Mouse (Mus musculus) heart, embryonic 10.5 days (tissue): ENCODE results near the gene Lmtk2. TPM values are rescaled to one million over a fixed set of nuclear protein-coding genes. Genes with fewer than 3 reads are reported as not detected.

Experiments used
- DNase-seq: peaks from one replicate; pipeline ENCODE4 v3.0.0-alpha.2; 2017; ENCODE audit warnings: low spot score
- H3K27ac ChIP-seq: fragments of 300-500 bp; sonication (generic); 2 replicates; pipeline ENCODE4 v1.5.1; 2016; ENCODE audit warnings: mild to moderate bottlenecking
- H3K27me3 ChIP-seq: fragments of 300-500 bp; sonication (generic); 2 replicates; pipeline ENCODE4 v1.6.1; 2016; ENCODE audit warnings: mild to moderate bottlenecking; ENCODE audit not compliant: poor library complexity, insufficient read depth, severe bottlenecking
- H3K36me3 ChIP-seq: fragments of 300-500 bp; sonication (generic); 2 replicates; pipeline ENCODE4 v1.6.1; 2016; ENCODE audit warnings: mild to moderate bottlenecking, moderate library complexity
- H3K4me1 ChIP-seq: fragments of 300-500 bp; sonication (generic); 2 replicates; pipeline ENCODE4 v1.6.1; 2016; ENCODE audit warnings: mild to moderate bottlenecking
- H3K4me3 ChIP-seq: fragments of 300-500 bp; sonication (generic); 2 replicates; pipeline ENCODE4 v1.5.1; 2016; ENCODE audit warnings: mild to moderate bottlenecking, moderate library complexity
- H3K9me3 ChIP-seq: fragments of 300-500 bp; sonication (generic); 2 replicates; pipeline ENCODE4 v1.6.1; 2016; ENCODE audit warnings: mild to moderate bottlenecking, moderate library complexity
- WGBS: fragments of 180-500 bp; shearing (Covaris S2); methylation state at CpG from one replicate; pipeline ENCODE4 v1.1.7; 2016; 5-methylcytosine and 5-hydroxymethylcytosine counted together
- polyA plus RNA-seq: library from polyadenylated mRNA; unstranded; fragments of >200 nt; fragmentation: Nextera tagmentation; extraction: Ambion mirVana; gene quantifications from 2 replicates; pipeline ENCODE4 v1.2.1, GENCODE M21; 2016

Lmtk2 gene
- polyA plus RNA-seq = 5.3 and 6.0 TPM in 2 replicates

DNA sequence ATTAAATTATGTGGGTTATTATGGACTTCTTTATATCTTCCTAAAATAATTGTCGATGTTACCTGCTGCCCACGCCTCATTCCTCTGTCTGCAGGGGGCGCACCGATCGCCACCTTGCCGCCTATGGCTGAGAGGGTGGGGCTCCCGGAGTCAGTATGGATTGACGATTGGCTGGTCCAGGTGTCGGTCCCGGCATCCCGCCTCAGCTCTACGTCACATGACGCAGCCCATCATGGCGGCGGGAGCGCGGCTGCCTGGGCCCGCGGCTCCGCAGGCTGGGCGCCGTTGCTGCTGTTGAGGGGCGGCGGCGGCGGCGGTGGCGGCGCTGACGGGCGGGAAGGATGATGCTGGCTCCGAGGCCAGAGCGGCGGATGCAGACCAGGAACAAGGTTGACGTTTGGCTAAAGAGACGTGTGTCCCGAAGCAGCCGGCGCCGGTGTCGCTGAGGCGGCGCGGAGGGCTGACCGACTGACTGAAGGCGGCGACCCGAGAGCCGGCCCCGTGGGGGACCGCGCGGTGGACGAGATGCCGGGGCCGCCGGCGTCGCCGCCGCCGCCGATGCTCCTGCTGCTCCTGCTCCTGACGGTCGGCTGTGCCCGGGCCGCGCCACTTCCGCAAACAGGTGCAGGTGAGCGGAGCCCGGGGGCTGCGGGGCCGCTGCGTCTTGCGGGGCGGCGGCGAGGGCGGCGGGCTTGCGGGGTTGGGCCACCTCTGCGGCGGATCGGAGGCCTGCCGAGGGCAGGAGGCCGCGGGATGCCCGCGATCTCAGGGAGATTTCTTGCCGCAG is at the start of gene Lmtk2:
Gene Lmtk2, plus strand, starts transcription at position 288 of the 787 bp plus-strand sequence.
- Histone ChIP-seq H3K4me1 (peaks cover 18% of the 10 kb centered on the region), H3K27me3 (no peaks in the 10 kb centered on the region), H3K4me3 (peak within 1 kb of the TSS; percentile 93), H3K36me3 (no peaks in the 10 kb centered on the region), H3K27ac (peak within 1 kb of the TSS; percentile 88), H3K9me3 (no peaks in the 10 kb centered on the region)
- DNase-seq = peak; percentile 98
- under 1% methylated on average over 90 of the region's 90 CpGs for WGBS

DNA sequence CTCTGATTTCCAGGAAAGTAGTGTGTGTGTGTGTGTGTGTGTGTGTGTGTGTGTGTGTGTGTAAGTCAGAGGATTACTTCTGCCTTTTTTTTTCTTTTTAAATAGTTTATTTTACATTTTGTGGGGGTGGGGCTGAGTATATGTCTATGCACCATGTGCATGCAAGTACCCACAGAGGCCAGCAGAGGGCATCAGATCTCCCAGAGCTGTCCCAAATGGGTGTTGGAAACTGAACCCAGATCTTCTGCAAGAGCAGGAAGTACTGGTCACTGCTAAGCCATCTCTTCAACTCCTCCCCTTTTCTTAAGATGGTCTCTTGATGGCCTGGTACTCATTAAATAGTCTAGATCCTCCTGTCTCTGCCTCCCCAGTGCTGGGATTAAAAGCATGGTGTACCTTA is 49.0 kb upstream of the Lmtk2 start:
- Histone ChIP-seq H3K36me3 (no peaks in the 10 kb centered on the region), H3K4me1 (no peaks in the 10 kb centered on the region), H3K4me3 (no peak overlapping the region), H3K27ac (no peak overlapping the region), H3K27me3 (no peaks in the 10 kb centered on the region), H3K9me3 (no peaks in the 10 kb centered on the region)
- DNase-seq = no peak

DNA sequence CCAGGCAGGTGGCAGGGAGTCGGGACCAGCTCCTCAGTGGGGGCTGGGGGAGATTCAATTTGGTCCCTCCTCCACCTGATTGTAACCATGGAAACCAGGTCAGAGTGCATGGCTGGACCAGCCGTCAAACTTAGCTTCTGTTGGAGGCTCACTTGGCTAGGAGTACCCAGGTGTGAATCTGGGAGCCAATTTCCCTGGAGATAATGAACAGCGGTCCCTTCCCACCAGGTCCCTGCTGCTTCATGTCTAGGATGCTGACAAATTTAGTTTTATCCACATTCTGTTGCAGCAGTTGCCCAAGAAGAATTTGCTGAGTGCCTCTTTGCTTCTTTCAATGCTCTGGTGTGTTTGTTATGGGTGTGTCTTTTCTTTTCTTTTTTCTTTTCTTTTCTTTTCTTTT is 46.8 kb upstream of the Lmtk2 start:
- no peaks in the 10 kb centered on the region for H3K27me3 ChIP-seq
- H3K9me3 ChIP-seq = no peaks in the 10 kb centered on the region
- H3K27ac ChIP-seq = no peak overlapping the region
- 47% methylated on average over 3 of the region's 3 CpGs for WGBS
- no peaks in the 10 kb centered on the region for H3K36me3 ChIP-seq
- no peaks in the 10 kb centered on the region for H3K4me1 ChIP-seq
- H3K4me3 ChIP-seq = no peak overlapping the region
- no peak for DNase-seq

DNA sequence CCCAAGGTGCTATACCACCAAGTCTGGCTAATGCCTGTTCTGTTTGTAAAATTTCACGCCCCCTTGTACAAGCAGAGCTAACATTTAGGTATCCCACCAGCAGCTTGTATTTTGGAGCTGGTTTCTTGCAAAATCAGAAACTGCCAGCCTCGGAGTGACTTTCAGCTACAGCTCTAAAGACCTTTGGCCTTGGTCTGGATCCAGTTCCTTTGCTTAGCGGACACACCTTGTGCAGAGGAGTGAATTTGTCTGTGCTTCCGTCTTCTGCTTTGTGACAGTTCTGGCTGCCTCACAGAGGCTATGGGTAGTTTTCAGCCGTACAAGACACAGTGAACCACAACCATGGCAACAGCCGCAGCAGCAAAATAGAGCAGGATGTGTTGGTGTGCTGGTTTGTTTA is 45.9 kb upstream of the Lmtk2 start:
- H3K9me3 ChIP-seq = no peaks in the 10 kb centered on the region
- no peaks in the 10 kb centered on the region for H3K4me1 ChIP-seq
- H3K36me3 ChIP-seq = no peaks in the 10 kb centered on the region
- no peak overlapping the region for H3K27ac ChIP-seq
- WGBS = 80% methylated on average over 6 of the region's 6 CpGs
- DNase-seq = no peak
- H3K4me3 ChIP-seq = no peak overlapping the region
- H3K27me3 ChIP-seq = no peaks in the 10 kb centered on the region

DNA sequence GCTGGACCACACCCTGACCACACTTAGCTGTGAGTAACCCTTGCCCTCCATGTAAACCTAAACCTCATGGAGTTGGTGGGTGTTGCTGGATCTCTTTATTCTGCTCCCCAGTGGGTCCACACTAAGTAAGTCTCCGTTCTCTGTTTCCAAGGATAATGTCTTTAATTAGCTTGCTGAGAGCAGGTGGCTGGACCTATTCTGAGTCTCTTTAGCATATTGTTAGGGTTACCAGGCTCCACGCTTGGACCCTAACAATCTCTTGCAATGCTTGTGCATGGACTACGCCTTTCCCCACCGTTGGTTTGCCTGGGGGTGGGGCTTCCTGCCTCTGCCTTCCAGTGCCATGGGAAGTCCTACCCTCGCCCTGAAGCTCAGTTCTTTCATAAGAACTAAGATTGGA is 36.1 kb upstream of the Lmtk2 start:
- Histone ChIP-seq H3K4me3 (no peak overlapping the region), H3K36me3 (no peaks in the 10 kb centered on the region), H3K27ac (no peak overlapping the region), H3K4me1 (no peaks in the 10 kb centered on the region), H3K9me3 (no peaks in the 10 kb centered on the region), H3K27me3 (no peaks in the 10 kb centered on the region)
- no peak for DNase-seq
- WGBS = 72% methylated on average over 5 of the region's 5 CpGs

DNA sequence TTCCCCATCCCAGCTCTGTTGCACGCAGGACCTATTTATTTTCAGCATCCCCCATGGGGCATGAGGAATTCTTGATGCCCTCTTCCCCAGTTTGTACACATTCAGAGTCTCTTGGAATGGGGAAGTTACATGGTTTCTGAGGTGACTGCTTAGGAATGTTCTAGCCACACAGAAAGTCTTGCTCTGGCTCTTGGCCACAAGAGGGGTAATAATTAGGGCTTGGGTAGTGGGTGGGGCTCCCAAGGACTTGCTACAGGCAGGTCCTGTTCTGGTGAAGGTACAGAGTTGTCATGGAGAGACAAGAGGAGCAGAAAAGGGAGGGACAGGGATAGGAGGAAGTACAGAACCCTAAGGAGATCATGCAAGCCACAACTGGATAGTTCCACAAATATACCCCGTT is 34.2 kb upstream of the Lmtk2 start:
- Histone ChIP-seq H3K27ac (no peak overlapping the region), H3K4me3 (no peak overlapping the region), H3K36me3 (no peaks in the 10 kb centered on the region), H3K4me1 (no peaks in the 10 kb centered on the region), H3K9me3 (no peaks in the 10 kb centered on the region), H3K27me3 (no peaks in the 10 kb centered on the region)
- WGBS = 79% methylated on average over 2 of the region's 2 CpGs
- DNase-seq = no peak

DNA sequence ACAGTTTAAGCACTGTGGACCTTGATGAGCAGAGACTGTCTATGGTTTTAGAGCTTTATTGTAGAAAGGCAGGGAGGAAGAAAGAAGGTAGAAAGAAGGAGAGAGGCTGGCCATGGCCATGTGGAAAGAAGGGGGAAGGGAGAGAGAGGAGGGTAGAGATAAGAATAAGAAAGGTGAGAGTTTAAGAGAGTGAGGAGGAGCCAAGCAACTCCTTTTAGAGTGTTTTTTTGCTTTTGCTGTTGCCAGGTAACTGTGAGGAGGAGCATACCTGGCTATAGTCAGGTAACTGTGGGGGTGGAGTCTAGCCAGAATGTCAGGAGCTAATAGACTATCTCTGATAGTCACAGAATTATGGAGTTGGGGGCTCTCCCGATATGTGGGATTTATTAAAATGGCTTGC is 30.2 kb upstream of the Lmtk2 start:
- no peaks in the 10 kb centered on the region for H3K27me3 ChIP-seq
- H3K4me3 ChIP-seq = no peak overlapping the region

DNA sequence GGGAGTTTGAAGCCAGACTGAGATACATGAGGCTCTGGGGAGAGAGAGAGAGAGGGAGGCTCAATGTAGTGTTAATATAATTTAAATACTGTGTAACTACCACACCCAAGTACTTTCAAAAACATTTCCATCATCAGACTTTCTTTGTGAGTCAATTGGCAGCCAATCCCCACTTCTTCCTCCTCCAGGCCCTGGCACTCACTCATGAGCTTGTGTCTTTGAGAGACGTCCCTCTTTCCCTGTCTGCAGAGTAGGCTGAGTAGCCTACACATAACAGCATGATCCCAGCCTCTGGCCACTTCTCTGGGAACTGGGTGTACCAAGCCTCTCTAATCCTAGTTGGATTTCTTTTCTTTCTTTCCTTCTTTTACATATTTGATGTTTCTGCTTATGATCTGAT is 29.0 kb upstream of the Lmtk2 start:
- no peak overlapping the region for H3K27ac ChIP-seq
- no peaks in the 10 kb centered on the region for H3K9me3 ChIP-seq
- H3K4me1 ChIP-seq = no peaks in the 10 kb centered on the region
- no peaks in the 10 kb centered on the region for H3K36me3 ChIP-seq
- no peak overlapping the region for H3K4me3 ChIP-seq
- 58% methylated on average over 1 of the region's 1 CpGs for WGBS
- no peak for DNase-seq
- no peaks in the 10 kb centered on the region for H3K27me3 ChIP-seq

More for the DNA sequence above, 30.2 kb upstream of the Lmtk2 start:
- H3K9me3 ChIP-seq = no peaks in the 10 kb centered on the region
- H3K4me1 ChIP-seq = no peaks in the 10 kb centered on the region
- no peaks in the 10 kb centered on the region for H3K36me3 ChIP-seq
- no peak overlapping the region for H3K27ac ChIP-seq
- DNase-seq = no peak
- WGBS = 87% methylated on average over 1 of the region's 1 CpGs

DNA sequence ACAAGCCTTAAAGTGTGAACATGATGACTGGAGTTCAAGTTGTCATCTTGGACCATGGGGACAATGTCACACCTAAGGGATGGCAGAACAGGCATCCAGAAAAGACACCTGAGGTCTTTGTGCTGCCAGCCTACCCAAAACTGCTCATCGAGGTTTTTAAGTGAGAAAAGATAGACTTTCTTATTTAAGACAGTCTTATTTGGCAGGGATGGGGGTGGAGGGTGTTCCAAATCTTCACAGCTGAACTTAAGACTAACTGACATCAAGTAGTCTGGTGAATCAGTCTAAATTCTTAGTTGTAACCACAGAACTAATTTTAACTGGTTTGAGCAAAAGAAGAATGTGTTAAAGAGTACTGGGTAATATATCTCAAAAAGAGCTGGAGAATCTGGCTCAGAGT is 22.7 kb upstream of the Lmtk2 start:
- Histone ChIP-seq H3K27me3 (no peaks in the 10 kb centered on the region), H3K4me3 (no peak overlapping the region)
- 55% methylated on average over 1 of the region's 1 CpGs for WGBS

DNA sequence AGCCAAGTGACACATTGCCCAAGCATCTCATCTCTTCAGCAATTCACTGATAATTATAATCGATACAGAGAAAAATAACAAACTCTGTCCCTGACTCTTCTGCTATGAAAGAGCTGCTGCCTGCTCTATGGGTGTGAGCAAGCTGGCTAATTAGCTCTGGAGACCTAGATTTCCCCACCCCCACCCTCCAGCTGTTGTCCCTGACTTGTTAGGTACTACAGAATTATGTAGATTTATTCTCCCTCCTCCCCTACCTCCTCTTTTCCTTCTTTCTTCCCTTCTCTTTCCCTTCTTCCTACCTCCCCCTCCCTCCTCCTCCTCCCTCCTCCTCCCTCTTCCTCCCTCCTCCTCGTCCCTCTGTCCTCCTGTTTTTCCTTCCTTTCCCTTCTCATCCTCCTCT is 19.4 kb upstream of the Lmtk2 start:
- WGBS = 47% methylated on average over 2 of the region's 2 CpGs
- no peaks in the 10 kb centered on the region for H3K4me1 ChIP-seq
- no peak for DNase-seq
- H3K27me3 ChIP-seq = no peaks in the 10 kb centered on the region
- H3K9me3 ChIP-seq = no peaks in the 10 kb centered on the region
- H3K27ac ChIP-seq = no peak overlapping the region
- H3K4me3 ChIP-seq = no peak overlapping the region
- H3K36me3 ChIP-seq = no peaks in the 10 kb centered on the region

More for the DNA sequence above, 22.7 kb upstream of the Lmtk2 start:
- H3K4me1 ChIP-seq = no peaks in the 10 kb centered on the region
- H3K27ac ChIP-seq = no peak overlapping the region
- no peaks in the 10 kb centered on the region for H3K36me3 ChIP-seq
- H3K9me3 ChIP-seq = no peaks in the 10 kb centered on the region
- no peak for DNase-seq

DNA sequence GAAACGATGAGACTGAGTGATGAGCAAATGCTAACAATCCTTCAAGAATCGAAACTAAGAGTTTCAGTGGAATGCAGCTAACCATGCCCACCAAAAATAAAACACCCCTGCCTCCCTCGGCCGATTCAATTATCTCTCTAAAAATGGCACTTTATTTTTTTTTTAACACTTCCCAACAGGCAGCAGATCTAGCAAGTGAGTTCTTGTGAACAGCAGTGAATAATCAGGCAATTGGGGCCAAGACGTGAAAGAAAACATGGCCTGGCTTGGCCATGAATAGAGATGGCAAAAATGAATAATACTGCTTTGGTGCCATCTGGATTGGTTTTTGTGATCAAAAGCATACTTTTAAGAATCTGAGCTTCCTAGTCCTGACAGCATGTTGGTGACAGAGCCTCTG is 18.2 kb upstream of the Lmtk2 start:
- Histone ChIP-seq H3K4me1 (no peaks in the 10 kb centered on the region), H3K27ac (no peak overlapping the region), H3K27me3 (no peaks in the 10 kb centered on the region), H3K9me3 (no peaks in the 10 kb centered on the region), H3K36me3 (no peaks in the 10 kb centered on the region), H3K4me3 (no peak overlapping the region)
- 82% methylated on average over 5 of the region's 5 CpGs for WGBS
- no peak for DNase-seq

DNA sequence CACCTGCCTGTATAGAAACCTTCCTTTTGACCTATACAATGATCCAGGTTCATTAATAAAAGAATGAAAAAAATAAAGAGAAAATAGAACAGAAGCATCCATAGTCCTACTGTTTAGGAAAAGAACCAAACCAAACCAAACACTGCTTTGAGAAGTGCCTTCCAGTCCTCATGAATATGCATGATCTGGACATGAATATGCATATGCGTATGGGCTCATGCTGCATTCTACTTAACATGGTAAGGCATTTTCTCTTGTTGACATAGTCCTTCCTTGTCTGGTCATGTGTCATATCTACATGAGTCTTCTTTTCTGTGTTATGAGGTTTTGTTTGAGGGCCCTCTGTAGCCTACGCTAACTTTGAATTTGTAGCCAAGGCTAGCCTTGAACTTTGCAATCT is 16.7 kb upstream of the Lmtk2 start:
- H3K4me3 ChIP-seq = no peak overlapping the region
- WGBS = 89% methylated on average over 2 of the region's 2 CpGs
- H3K9me3 ChIP-seq = no peaks in the 10 kb centered on the region
- no peaks in the 10 kb centered on the region for H3K36me3 ChIP-seq
- no peak overlapping the region for H3K27ac ChIP-seq
- DNase-seq = no peak
- H3K4me1 ChIP-seq = no peaks in the 10 kb centered on the region
- no peaks in the 10 kb centered on the region for H3K27me3 ChIP-seq

DNA sequence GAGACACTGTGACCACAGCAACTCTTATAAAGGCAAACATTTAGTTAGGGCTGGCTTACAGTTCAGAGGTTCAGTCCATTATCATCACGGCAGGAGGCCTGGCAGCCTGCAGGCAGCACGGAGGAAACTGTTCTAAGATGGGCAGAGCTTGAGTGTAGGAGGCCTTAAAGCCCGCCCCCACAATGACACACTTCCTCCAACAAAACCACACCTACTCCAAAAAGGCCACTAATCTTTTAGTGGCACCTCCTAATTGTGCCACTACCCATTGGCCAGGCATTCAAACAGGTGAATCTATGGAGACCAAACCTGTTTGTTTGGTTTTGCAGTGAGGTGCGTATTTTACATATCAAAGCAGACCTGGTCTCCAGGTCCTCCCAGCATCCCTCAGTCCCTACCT is 16.0 kb upstream of the Lmtk2 start:
- H3K36me3 ChIP-seq = no peaks in the 10 kb centered on the region
- no peak overlapping the region for H3K4me3 ChIP-seq
- no peak for DNase-seq
- no peaks in the 10 kb centered on the region for H3K27me3 ChIP-seq
- no peak overlapping the region for H3K27ac ChIP-seq
- no peaks in the 10 kb centered on the region for H3K9me3 ChIP-seq
- WGBS = 64% methylated on average over 4 of the region's 4 CpGs
- no peaks in the 10 kb centered on the region for H3K4me1 ChIP-seq

DNA sequence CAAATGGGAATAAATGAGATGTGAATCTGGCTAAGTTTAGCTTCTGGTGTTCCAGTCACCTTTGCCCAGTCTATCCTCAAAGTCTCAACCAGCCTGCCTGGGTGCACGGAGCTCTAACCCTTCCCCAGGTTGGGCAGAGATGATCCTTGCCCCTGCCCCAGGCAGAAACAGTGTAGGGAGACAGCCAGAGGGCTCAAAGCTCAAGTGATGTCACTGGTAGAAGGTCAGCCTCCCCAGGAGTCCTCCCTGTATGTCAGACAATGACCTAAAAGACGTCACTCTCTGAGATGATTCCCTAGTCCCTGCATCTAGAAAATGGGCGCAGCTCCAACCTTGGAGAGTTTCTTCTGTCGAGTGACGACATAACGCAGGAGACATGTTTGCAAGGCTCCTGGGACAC is 14.5 kb upstream of the Lmtk2 start:
- 75% methylated on average over 6 of the region's 6 CpGs for WGBS
- H3K9me3 ChIP-seq = no peaks in the 10 kb centered on the region
- DNase-seq = no peak
- no peak overlapping the region for H3K4me3 ChIP-seq
- H3K36me3 ChIP-seq = no peaks in the 10 kb centered on the region
- no peaks in the 10 kb centered on the region for H3K4me1 ChIP-seq
- H3K27me3 ChIP-seq = no peaks in the 10 kb centered on the region
- H3K27ac ChIP-seq = no peak overlapping the region
